Mouse (Mus musculus): Measurements from ENCODE around the gene Elk3.

Gene Elk3

DNA sequence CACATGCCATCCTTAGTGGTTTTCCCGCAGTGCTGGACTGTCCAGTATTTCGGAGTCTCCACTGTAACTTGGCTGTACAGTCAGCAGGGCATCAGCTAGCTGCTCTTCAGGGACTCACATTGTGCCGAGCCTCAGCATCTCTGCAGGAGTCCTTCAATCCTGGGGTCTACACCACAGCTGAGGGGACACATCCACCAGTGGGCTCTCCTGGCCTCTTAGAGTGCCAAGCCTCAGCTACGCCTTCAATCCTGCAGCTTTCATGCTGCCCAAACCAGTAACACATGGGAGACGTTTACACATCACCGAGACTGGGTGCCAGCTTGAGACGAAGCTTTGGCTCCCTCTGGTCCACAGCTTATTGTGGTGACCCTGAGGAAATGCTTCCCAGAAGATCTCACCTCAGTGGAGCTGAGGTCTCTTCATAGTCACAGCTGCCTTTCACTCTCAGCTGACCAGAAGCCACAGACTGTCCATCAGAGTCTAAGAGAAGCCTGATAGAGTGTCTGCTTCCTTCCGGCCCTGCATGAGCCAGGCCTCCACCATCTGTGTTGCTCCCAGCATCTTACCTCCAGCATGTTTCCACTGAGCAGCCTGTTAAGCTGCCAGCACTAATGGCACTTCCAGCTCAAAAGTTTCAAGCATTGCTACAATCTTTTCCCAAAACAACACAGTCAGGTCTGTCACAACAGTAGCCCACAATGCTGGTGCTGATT is 95.7 kb downstream of the Elk3 start:
- TF ChIP-seq GATA4 (IDR thresholded peaks at IDR 0.05; ENCODE audit: insufficient replicate concordance, low read length): no peak

DNA sequence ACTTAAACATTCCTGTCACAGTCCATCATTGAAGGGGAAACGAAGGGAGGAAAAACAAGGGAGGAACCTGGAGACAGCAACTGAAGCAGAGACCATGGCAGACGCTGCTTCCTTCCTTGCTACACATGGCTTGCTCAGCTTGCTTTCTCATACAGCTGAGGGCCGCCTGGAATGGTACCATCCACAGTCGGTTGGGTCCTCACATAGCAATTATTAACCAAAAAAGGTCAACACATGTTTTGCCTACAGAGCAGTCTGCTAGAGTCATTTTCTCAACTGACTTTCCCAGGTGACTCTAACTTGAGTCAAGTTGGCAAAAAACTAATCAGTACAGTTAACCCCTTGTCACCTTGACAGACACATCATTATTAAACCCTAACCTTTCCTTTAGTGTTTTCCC is 96.7 kb downstream of the Elk3 start:
- TF ChIP-seq GATA4 (IDR thresholded peaks at IDR 0.05; ENCODE audit: insufficient replicate concordance, low read length): no peak

DNA sequence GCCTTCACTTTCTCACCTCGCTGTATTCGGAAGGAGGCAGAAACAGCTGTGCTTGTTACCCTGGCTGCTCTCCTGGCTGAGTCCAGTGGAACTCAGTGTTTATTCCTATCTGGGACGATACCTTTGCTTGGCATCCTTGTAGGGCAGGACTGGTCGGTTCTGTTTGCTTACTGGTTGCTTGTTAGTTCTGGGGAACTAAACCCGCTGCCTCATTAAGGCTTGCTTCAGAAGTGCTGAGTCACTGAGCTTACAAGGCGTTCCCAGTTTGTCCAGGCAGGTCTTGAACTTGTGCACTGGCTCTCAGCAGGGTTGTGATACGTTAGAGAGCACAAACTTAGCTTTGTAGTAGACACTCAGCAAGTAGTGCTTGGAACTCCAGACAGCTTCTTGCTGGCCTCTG is 97.6 kb downstream of the Elk3 start:
- TF ChIP-seq GATA4 (IDR thresholded peaks at IDR 0.05; ENCODE audit: insufficient replicate concordance, low read length): no peak

DNA sequence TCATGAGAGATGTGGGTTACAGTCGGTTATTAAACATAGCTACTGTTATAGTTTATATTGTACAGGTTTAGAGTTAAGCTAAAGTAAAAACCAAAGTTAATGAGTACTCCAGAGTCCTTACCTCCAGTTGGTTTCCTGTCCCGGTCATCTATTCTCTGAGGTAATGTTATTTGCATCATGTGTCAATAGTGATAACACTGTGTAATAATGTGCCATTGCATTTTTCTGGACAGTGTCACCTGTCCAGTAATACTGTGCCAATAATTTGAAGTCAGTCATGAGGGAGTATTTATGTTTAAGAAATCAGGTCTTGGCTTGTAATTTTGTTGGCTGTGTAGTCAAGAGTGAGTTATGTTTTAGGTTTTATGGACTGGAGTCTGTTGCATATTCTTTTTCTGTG is 98.2 kb downstream of the Elk3 start:
- peak; percentile 42; the same call in 1 of the 2 replicates for TF ChIP-seq GATA4 (IDR thresholded peaks at IDR 0.05; ENCODE audit: insufficient replicate concordance, low read length)

DNA sequence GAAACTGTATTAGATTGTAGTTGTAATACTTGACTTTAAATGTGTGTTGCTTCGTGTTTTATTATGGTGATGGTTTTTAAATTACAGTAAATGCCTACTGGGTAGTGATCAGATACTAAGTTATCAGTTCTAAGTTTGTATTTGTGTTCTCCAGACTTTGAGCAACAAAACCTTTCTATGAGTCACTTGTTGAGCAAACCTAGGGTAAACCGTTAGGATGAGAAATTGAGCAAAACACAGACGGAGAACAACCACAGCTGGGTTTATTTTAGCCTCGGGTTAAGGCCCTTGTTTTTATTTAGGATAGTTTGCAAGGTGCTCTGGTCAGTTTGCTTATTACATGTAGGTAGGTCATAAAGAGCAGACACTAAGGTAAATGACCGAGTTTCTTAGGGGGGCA is 103.8 kb downstream of the Elk3 start:
- TF ChIP-seq GATA4 (IDR thresholded peaks at IDR 0.05; ENCODE audit: insufficient replicate concordance, low read length): no peak

DNA sequence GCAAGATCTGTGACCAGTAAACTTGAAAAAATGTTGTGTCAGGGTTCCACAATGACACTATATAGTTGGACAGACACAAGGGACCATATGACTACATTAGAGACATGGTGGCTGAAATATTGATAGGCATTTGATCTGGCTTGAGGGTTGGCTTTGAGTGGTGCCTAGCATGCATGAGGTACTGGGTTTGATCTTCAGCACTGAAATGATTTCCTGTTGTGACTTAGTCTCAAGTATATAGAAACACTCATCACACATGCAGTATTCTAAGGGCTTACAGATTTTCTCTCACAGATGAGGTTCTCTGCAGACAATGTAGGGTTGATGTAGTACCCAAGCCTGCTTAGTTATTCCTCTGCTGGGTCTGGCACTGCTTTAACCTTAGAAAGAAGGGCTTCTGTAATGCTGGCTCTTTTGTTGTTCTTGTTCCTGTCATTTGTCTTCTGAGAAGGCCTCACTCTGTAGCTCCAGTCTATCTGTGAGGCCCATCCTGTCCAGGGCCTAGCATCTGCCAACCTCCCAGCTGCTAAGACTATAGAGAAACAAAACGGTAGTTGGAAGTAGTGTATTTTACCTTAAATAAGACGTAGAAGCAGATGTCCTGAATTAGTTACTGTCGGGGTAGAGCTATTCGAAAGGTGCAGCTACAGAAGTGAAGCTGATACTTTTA is 105.5 kb downstream of the Elk3 start:
- no peak for TF ChIP-seq GATA4 (IDR thresholded peaks at IDR 0.05; ENCODE audit: insufficient replicate concordance, low read length)

DNA sequence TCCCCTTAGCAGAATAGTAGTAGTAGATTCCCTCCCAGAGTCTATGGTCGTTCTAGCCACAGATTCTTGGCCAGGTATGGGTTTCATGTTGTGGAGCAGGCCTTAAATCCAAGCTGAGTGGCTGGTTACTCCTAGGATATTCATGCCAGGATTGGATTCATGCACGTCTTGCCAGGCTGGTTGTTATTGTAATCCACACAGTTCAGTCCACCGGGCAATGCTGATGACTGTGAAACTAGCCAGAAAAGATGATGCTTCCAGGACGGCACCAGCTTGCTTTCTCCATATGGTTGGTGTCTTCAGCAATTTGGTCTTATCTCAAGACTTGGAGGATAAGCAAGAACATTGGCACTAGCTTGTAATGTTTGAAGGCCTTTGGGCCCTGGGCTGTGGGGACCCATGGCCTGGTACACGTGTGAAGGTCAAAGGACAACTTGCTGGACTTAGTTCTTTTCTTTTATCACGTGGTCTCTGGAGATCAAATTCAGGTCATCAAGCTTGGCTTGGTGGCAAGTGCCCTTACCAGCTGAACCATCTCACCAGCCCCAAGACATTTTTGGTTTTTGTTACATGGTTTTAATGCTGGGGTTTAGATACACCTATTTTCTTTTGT is 109.0 kb downstream of the Elk3 start:
- TF ChIP-seq GATA4 (IDR thresholded peaks at IDR 0.05; ENCODE audit: insufficient replicate concordance, low read length): no peak

DNA sequence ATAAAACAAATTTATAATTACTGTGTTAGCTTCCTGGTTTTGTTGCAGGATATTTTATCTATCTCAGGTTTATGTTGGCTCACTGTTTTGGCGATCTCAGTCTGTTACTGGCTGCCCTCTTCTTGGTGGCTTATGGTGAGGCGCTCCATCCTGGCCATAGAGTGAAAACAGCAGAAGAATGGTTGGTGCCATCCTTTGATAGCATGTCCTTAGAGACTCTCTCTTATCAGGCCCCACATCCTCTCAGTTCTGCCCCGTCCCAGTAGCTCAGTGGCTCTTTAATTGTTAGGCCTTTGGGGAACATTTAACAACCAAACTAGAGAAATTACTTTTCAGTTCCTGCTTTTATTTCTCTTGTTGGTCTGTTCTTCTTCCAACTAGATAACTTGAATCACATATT is 112.0 kb downstream of the Elk3 start:
- no peak for TF ChIP-seq GATA4 (IDR thresholded peaks at IDR 0.05; ENCODE audit: insufficient replicate concordance, low read length)
